Mouse (Mus musculus) brain, embryonic 18.5 days (tissue): ENCODE measurements at regions not wholly inside any gene's neighbourhood (a gene's known extent, or its start where the extent isn't known, plus 50 kb on each side); places are given as distances from the start of the nearest gene placed in this dataset.
A peak's percentile ranks its signal among the peaks of the same experiment; 100 is the strongest.

ENCODE experiments used
- DNase-seq: peaks from one replicate; pipeline ENCODE4 v3.0.0-alpha.2; 2012; ENCODE audit warnings: low read depth, low spot score

GRCm38 (mm10) chr4:125936357-125936756 is 88.0 kb upstream of the Csf3r start:
- DNase-seq: no peak

GRCm38 (mm10) chr4:125938186-125938585 is 86.2 kb upstream of the Csf3r start:
- DNase-seq: no peak

GRCm38 (mm10) chr4:125941266-125941665 is 83.1 kb upstream of the Csf3r start:
- DNase-seq: no peak

- DNase-seq: no peak
These were observed 82.4 kb upstream of the Csf3r start for GRCm38 (mm10) chr4:125941916-125942315.

DNA sequence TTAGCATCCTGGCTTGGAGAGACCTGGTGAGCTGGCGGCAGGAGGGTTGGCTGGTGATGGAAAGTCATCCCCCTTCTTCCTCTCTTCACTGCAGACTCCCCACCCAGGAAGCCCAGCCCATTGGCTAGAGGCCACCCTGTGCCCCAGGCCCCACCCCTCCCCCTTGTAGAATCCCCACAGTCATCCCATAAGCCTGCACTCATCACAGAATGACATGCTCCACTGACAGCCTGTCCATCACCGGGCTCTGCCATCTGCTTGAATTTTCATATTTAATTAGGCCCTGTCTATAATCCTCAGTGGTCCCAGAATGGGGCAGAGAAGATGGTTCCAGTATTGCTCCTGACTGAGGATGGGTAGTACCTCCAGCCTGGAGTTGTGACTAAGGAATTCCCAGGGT is 79.3 kb upstream of the Csf3r start:
- no peak for DNase-seq

GRCm38 (mm10) chr4:125959426-125959825 is 64.9 kb upstream of the Csf3r start:
- DNase-seq: no peak

DNA sequence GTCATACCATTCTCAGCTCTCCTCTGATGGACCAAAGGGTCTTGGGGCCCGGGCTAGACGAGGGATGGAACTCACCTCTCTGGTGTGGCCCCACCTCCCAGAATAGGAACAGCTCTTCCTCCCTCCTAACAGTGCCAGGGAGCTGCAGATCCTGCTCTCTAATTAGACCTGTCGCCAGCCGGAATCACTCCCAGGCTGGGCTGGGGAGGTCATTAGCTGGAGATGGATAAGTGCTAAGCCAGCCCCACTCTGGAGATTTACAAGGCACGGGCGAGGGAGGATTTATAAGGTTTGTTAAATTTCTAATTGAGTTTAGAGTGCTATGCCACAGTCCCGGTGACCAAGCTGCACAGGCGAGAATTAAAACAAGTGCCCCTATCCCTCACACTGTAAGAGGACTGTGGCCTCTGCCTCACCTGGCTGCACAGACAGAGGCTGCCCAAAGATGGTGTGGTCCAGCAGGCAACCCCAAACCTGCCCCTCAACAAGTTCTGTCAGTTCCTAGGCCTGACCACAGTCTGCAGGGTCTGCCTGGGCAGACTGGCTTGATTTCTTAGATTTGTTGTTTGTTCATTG is 63.6 kb upstream of the Csf3r start:
- no peak for DNase-seq

DNA sequence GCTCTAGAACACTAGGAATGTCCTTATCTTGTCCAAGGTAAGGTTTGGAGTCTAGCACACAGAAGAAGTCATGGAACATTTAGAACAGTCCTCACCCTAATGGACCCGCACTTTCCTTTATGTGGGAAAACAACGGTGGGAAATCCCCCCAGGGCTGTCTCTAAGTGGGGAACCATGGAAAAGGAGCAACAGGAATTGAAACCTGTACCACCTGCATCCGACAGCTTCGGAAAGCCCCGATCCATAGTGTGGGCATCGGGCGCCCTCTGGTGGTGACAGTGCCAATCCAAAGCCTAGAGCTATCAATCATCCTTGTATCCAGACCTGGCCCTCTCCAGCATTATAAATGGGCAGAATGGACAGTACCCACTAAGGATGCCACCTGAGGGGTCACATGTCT is 61.7 kb upstream of the Csf3r start:
- DNase-seq: peak; percentile 26
